Mouse (Mus musculus) monocyte, adult 59 days (primary cell): ENCODE data around the gene Vmn1r220. TPM values are rescaled to one million over a fixed set of nuclear protein-coding genes. Genes with fewer than 3 reads are reported as not detected.

Experiments used
- total RNA-seq, 2 experiments: library from RNA; stranded (reverse); gene quantifications; one replicate each; pipeline ENCODE4 v1.2.4; 2023

Vmn1r220 gene
- total RNA-seq, result not detected

GRCm38 (mm10) chr13:23187875-23188274 is at the start of gene Vmn1r220:
Vmn1r220 (minus strand) TSS chr13:23187975.

DNA sequence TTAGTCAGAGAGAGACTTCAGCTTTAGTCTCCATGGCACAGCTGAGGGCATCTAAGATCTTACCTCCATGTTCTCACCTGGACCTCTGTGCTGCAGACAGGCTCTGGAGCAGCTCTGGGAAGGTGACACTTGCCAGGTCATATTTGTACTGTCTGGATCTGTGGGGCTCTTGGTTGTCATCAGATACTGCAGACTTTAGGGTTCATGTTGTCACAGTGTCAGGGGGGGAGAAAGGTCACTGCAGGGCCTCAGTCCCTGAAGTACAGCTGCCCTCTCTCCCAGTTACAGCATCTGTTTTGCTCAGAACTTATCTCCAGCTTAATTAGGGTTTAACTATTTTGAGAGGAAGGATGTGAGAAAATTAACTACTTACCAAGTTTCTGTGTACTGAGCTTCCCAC is 48.1 kb upstream of the Vmn1r220 start, which contains the start of gene Vmn1r222:
TSS of gene Vmn1r222 (minus strand) at position 101 of the 400 bp plus-strand sequence.

GRCm38 (mm10) chr13:23213827-23214226 is 26.1 kb upstream of the Vmn1r220 start, which contains the start of gene Vmn1r221:
Vmn1r221 (plus strand) TSS chr13:23214127.

GRCm38 (mm10) chr13:23159012-23159411 is 28.8 kb downstream of the Vmn1r220 start, which contains the start of gene Vmn1r219:
Vmn1r219 (plus strand) TSS chr13:23159312.

GRCm38 (mm10) chr13:23133099-23133498 is 54.7 kb downstream of the Vmn1r220 start, which contains the start of gene Vmn1r218:
Vmn1r218 (plus strand) TSS chr13:23133155.

Other genes with a start within 250 kb of the Vmn1r220 start
- not detected for gene Vmn1r213, start 180.3 kb downstream of the Vmn1r220 start, total RNA-seq
- gene Vmn1r214, start 157.6 kb downstream of the Vmn1r220 start, total RNA-seq, result not detected
- not detected for gene Vmn1r215, start 120.0 kb downstream of the Vmn1r220 start, total RNA-seq
- not detected for gene Vmn1r217, start 69.7 kb downstream of the Vmn1r220 start, total RNA-seq
- not detected for gene Vmn1r218, start 54.8 kb downstream of the Vmn1r220 start, total RNA-seq
- not detected for gene Vmn1r219, start 28.7 kb downstream of the Vmn1r220 start, total RNA-seq
- gene Vmn1r221, start 26.2 kb upstream of the Vmn1r220 start, total RNA-seq, result not detected
- gene Vmn1r222, start 48.0 kb upstream of the Vmn1r220 start, total RNA-seq, result not detected
- not detected for gene Vmn1r223, start 59.2 kb upstream of the Vmn1r220 start, total RNA-seq
- gene Zfp322a, start 181.2 kb upstream of the Vmn1r220 start, total RNA-seq, result 10 to 100 TPM; 14.1 to 14.9 TPM
- 1 to 10 TPM; 8.0 to 9.6 TPM for gene Abt1, start 235.9 kb upstream of the Vmn1r220 start, total RNA-seq